Mouse (Mus musculus) CD4-positive, CD25-positive, alpha-beta regulatory T cell, adult 2 months (primary cell): Measurements from ENCODE around the gene Cebpa.

ENCODE experiments used
- DNase-seq: peaks from one replicate; pipeline ENCODE4 v3.0.0-alpha.2; 2012; ENCODE audit warnings: low read depth, low spot score

Gene Cebpa

GRCm38 (mm10) chr7:35118841-35119413 is at the start of gene Cebpa:
Gene Cebpa, plus strand, starts transcription at chr7:35119293.
- DNase-seq = peak; percentile 84

DNA sequence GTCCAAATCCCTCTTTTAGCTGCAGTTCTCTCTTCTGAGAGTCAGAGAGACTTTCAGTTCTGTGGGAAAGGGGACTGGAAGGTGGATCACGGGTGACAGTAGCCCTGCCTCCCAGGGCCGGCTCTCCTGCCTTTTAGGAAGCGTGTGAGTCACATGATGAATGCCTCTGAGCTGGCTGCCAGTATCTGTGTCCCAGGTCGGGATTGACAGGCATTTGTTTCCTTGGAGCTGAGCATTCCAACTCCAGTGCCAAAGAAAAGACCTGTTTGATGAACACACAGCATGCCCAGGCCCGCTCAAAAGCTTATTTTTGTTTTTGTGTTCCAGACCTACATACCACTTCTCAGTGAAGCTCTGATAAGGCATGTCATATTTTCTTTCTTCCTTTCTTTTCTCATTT is 42.4 kb upstream of the Cebpa start:
- DNase-seq = no peak

GRCm38 (mm10) chr7:35080843-35081338 is 38.2 kb upstream of the Cebpa start:
- peak; percentile 3 for DNase-seq

DNA sequence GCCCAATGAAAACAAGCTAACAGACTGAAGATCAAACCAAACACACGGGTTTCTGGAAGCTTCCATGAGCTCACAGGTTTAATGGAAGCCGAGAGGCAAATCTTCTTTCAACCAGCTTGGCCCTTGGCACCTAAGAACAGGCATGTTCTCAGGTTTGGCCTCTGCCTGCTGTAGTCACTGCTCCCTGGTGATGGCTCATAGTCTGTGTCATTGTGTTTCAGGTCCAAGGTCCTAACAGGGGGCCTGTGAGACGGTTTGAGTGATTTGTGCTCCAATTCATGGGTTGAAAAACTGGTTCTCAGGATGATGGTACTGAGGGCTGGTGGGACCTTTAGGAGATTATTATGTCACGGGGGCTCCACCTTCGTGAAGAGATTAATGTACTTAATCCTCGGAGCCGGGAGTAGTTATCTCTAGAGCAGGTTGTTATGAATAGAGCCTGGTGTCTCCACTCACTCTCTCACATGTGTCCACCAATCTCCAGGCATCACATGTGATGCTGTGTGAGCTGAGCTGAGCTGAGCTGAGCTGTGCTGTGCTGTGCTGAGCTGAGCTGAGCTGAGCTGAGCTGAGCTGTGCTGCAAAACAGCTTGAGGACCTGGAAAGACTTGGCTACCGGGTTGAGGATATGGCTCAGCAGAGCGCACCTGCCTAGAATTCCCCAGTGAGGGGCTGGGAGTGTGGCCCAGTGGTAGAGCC is 37.5 kb upstream of the Cebpa start:
- no peak for DNase-seq

- no peak for DNase-seq
These were observed 34.3 kb upstream of the Cebpa start for GRCm38 (mm10) chr7:35084565-35085360.

DNA sequence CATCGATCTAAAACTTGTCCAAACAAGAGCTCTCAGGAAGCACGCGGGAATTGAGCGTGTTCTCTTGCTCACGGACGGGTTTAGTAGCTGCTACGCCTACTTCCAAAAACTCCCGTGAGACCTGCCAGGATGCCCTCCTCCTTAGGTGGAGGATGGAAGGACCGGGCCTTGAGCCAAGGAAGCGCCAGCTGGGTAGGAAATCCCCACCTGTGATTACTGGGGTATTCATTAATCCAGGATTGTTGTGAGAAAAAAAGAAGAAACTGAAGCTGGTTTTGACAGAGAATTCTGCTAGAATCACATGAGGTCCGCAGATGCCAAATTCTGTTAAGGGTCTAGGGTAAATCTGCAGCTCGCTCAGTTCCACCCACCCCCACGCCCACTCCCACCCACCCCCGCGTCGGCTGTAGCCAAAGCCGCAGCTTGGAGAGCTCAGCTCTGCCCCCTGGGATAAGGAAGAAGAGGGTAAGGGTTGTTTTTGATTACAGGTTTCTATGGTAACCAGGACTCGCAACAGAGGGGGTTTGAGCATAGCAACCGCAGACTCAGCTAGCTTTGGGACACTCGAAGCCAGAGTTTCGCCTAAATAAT is 32.7 kb upstream of the Cebpa start:
- DNase-seq = no peak

GRCm38 (mm10) chr7:35090550-35090949 is 28.5 kb upstream of the Cebpa start:
- no peak for DNase-seq

DNA sequence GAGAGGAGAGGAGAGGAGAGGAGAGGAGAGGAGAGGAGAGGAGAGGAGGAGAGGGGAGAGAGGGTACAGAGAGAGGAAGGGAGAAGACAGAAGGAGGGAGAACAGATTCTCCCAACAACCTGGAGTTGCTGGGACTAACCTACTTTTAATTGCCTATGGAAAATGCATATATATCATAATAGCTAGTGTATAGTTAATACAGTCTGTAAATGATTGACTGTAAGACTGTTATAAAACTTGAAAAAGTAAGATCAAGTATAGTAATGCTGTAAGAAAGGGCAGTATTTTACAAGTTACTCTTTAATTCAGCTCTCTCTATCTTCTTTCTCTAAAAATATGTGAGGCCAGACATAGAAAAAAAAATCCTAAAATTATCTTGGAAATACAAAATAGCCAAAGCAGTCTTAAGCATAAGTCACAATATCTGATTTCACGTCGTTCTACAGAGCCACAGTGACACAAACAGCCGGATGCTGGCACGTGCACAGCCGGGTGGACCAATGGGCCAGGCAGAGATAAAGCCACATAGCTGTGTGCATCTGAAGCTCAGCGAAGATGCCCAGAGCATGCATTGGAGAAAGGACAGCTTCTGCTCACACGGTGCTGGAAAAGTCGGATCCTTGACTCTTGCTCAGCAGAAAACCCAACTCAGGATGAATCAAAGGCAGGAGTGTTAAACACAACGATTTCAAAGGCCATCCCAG is 24.0 kb upstream of the Cebpa start:
- no peak for DNase-seq

GRCm38 (mm10) chr7:35098777-35099176 is 20.3 kb upstream of the Cebpa start:
- no peak for DNase-seq

GRCm38 (mm10) chr7:35099528-35099927 is 19.6 kb upstream of the Cebpa start:
- no peak for DNase-seq

DNA sequence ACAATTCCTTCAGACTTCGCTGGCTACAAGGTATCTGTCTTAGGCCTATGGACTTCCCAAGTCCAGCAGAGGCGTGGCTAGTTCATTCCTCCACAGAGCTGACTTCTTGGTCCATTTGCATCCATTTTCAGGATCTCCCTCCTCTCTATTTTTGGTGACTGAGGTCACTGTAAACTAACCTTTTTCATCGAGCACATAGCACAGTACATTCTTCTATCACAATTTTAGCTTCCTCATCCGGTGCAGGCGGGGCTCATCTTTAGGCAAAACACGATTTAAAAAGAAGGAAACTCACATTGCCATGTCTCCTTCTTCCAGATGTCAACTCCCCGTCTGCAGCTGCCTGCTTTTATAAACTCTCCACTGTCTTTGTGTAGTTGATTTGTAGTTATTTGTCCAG is 12.5 kb upstream of the Cebpa start:
- no peak for DNase-seq

DNA sequence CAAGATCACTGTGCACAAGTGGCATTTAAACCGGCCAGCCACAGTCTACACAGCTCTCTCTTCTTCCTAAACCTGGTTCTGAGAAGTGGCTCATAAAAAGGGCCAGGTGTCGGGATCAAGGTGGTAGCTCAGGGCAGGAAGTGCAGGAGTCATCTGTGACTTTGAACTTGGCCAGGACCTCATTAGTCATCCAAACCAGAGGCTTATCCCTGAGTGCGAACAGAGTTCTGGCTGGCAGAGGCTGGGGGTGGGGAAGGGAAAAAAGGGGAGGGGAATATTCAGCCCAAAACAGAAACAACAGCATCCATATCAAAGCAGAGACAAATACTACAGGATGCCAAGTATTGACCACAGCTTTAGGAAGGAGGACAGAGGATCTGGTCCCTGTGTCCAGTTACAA is 11.5 kb upstream of the Cebpa start:
- no peak for DNase-seq

- no peak for DNase-seq
These were observed 11.0 kb upstream of the Cebpa start for GRCm38 (mm10) chr7:35108046-35108445.

- DNase-seq = no peak
These were observed 10.4 kb upstream of the Cebpa start for GRCm38 (mm10) chr7:35108663-35109062.

- no peak for DNase-seq
These were observed 6.0 kb upstream of the Cebpa start for GRCm38 (mm10) chr7:35113136-35113535.

DNA sequence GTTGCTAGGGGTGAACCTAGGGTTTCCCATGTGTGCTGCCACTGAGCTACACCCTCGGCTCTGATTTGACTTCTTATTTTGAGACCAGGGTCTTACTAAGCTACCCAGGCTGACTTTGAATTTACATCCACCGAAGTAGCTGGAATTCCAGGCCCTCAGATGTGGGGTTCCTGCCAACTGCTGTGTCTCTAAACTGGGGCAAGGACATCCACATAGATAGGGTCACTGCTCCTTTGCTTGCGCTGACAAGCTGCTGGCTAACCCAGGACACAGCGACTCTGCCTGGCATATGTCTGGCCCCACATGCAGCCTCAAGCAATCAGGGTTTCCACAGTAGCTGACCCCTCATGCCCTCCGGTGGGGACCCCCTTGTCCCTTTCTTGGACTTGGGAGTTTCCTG is 5.4 kb upstream of the Cebpa start:
- DNase-seq = no peak

DNA sequence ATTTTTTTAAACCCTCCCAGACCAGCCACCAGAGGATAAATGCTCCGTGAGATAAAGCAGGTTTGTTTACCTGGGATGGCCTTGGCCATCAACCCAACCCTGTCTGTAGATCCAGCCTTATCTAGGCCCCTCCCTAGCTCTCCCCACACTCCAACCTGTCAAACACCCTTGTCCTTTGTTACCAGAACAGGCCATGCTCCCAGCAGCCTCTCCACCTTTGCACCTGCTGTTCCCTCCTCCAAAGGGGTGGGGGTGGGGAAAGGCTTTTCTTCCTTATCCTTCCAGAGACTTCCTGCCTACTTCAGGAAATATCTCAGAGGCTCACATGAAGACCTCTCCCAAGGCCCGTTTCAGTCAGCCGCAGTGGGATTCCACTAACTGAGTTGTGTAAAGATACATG is 2.6 kb upstream of the Cebpa start:
- no peak for DNase-seq

- DNase-seq = no peak
These were observed 2.0 kb upstream of the Cebpa start for GRCm38 (mm10) chr7:35117052-35117451.

- DNase-seq = no peak
These were observed 1.4 kb upstream of the Cebpa start for GRCm38 (mm10) chr7:35117761-35118098.

DNA sequence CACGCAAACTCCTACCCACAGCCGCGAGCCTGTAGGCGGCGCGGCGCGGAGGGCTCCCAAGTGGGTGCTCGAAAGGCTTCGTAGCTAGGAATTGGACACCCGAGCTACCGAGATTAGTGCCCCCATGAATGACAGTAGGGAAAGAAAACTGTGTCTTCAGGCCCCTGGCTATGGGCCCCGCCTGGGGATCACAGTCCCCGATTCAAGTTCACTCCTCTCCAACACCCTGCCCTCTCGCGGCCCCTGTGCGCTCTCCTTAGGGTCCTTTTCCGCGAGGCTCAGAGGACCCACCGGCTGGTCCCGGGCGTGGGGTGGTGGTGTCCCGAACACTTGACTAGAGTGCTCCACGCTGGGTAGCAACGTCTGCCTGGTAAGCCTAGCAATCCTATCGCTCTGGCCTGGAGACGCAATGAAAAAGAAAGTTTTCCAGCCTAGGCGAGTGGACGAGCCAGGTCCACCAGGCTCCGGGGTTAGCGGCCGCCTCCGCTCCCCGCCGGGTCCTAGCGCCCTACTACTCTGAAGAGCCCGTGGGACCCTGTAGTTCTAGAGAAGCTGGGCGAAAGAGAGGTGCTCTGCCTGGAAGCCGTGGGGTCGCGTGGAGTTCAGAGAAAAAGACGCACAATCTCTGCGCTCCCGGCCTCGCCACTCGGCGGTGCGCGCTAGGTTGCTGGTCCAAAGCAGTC is 853 bp upstream of the Cebpa start:
- DNase-seq = peak; percentile 53

GRCm38 (mm10) chr7:35119506-35120145 is 533 bp downstream of the Cebpa start:
- peak; percentile 39 for DNase-seq
